Mouse (Mus musculus) colon, adult 2 months (tissue): Measurements from ENCODE around the gene Rsrc1. TPM values are rescaled to one million over a fixed set of nuclear protein-coding genes. Genes with fewer than 3 reads are reported as not detected.

ENCODE experiments used
- polyA plus RNA-seq: library from polyadenylated mRNA; depleted of rRNA; stranded (reverse); fragments of >200 nt; gene quantifications from 2 replicates; pipeline ENCODE4 v1.2.3, GENCODE M21; 2012; rRNA removed

The Rsrc1 gene
- 1.9 and 2.0 TPM in 2 replicates for polyA plus RNA-seq

GRCm38 (mm10) chr3:66981101-66981661 is at the start of gene Rsrc1:
TSS of gene Rsrc1 (plus strand) at chr3:66981390.

GRCm38 (mm10) chr3:66981706-66982105 is 516 bp downstream of the Rsrc1 start, which contains the start of gene Shox2:
TSS of gene Shox2 (minus strand) at chr3:66981771.

GRCm38 (mm10) chr3:67373872-67374271 is 392.7 kb downstream of the Rsrc1 start, which contains the start of gene Mlf1:
TSS of gene Mlf1 (plus strand) at chr3:67374097.

GRCm38 (mm10) chr3:67375063-67375462 is 393.9 kb downstream of the Rsrc1 start, which contains the start of gene Gm17402:
TSS of gene Gm17402 (minus strand) at chr3:67375163.

Other genes starting within 250 kb of the Rsrc1 start
- 0.21 TPM in 1 of 2 replicates, not detected in the other for gene Shox2, start 381 bp downstream of the Rsrc1 start, polyA plus RNA-seq